Mouse (Mus musculus) gastrocnemius, postnatal 4 days (tissue): Measurements from ENCODE around the gene Efcab11. TPM values are rescaled to one million over a fixed set of nuclear protein-coding genes. Genes with fewer than 3 reads are reported as not detected.

Experiments
- DNase-seq, 2 experiments: peaks; one replicate each; pipeline ENCODE4 v3.0.0; 2021 to 2022; ENCODE audit warnings: low spot score in 2 of 2, mixed read lengths in 2 of 2
- total RNA-seq, 2 experiments: library from RNA; stranded (reverse); gene quantifications; 2 replicates each; pipeline ENCODE4 v1.2.3; 2021

Efcab11 gene
- total RNA-seq, 2 experiments from 2014 or later = 1.4 to 1.9 TPM

GRCm38 (mm10) chr12:99694066-99694465 lies 190.2 kb downstream of the Efcab11 start:
- no peak for DNase-seq

GRCm38 (mm10) chr12:99686418-99686992 lies 197.7 kb downstream of the Efcab11 start:
- DNase-seq = no peak

- no peak for DNase-seq
Observed at GRCm38 (mm10) chr12:99685451-99686100, 198.7 kb downstream of the Efcab11 start.

GRCm38 (mm10) chr12:99681681-99682080 lies 202.6 kb downstream of the Efcab11 start:
- DNase-seq = no peak

- no peak for DNase-seq
Observed at GRCm38 (mm10) chr12:99671866-99672191, 212.4 kb downstream of the Efcab11 start.

DNA sequence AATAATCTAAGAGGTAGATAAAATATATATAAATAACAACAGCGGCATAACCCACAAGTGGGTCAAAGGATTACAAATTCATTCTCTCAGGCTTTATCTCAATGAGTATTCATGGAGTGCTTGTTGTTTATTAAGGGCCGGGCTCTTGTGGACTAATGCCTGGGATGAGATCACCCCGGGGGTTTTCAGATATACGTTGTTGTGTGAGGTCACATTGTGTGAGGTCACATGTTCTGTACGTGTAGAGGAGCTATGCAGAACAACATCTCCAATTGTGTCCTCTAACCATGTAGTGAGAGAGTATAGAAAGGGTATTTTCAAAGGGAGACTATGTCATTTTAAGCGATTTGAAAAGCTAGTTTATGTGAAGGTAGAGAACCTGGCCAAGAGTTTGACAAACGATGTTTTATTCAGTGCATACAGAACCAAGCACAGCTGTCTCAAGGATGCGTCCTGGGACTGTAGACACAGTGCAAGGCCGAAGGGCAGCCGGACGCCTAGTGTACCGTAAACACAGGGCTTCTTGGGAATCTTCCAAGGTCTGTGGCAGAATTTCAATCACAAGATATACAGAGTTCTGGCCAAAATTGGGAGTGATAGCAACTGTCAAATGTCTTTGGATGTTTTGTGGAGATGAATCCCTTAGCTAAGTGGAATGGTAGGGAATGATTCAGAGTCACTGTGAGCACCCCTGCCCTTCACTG lies 212.9 kb downstream of the Efcab11 start:
- no peak for DNase-seq

DNA sequence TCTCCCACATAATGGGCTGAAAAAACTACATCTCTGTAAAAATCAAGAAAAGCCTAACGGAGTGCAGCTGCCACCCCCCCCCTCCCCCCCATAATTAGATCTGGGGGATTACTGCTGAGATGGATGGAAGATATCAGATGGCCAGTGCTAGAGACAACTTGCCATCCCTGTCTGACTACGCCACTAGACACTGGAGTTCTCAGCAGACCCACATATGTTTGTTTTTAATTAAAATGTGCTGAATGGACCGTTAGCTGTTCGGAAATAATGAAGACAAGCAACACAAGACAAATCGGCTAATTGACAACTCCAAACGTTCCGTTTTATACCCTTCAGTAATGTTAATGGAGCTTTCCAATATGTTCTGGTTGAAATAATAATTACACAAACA lies 213.5 kb downstream of the Efcab11 start:
- no peak for DNase-seq

DNA sequence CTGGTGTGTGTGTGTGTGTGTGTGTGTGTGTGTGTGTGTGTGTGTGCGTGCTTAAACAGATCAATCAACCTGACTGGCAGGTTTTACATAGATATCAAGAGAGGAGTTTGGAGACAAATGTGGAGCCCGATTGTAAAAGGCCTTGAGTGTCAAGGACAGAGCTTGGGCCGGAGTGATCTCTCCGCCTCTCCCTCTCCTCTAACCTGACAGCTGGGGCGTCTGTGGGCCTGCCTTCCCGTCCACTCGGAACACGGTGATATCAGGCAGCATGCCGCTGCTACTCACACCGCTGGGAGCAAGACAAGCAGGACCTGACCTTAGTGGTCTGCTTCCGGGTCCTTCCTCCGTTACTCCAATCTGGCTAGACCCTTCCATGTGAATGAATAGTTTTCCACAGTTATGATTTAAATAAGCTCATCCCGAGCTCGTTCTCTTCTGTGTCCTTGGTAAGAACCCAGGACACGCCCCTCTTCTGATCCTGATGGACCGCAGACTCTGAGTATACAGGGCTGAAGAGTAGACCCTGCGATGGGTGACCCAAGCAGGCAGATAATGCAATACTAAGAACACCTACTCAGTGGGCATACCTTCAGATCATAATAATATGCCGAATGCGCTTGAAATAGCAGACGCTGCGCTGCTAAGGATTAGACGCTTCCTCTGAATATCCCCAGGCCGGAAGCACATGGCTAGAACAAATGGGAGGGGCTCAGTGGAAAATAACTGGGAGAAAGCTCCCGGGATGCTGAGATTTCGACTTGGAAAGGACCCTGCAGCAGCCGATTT lies 214.1 kb downstream of the Efcab11 start:
- peak in 1 of 2 experiments; percentile 42 for DNase-seq

DNA sequence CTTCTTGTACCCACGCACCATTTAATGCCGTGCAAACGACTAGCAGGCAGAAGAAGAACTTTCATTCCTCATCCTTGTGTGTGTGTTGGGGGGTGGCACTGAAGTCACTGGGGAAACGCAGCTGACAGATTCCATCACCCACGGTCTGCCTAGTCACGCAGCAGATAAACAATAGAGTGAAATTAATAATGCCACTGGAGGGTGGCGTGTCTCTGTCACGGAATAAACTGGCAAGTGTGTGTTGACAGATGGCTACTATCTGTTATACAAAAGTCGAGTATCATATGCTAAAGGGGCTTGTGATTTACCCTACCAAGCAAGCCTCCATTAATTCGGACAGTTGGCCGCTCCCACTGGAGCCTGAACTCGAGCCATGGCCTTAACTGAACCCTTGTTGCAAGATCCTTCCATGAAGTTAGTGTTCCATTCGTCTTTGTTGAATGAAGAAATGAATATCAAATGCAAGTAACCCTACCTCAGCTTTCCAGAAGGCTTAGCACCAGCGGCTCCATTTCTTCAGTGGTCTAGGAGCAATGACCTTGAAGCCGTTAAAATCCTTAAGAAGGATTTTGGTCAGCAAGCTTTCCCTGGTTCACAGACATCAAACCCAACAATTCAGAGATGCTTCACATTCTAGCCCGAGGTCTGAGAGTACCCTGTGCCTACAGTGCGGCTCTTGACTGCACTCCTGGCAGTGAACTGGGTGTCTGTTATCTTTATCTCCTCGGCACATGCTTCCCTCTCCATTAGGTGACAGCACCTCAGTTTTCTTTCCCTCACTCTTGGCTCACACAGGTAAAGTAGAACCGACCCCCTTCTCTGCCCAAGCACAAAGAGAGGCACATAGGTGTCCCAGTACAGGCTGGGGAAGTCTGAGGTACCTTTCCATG lies 229.0 kb downstream of the Efcab11 start:
- DNase-seq = no peak

GRCm38 (mm10) chr12:99652459-99652858 lies 231.8 kb downstream of the Efcab11 start:
- no peak for DNase-seq

DNA sequence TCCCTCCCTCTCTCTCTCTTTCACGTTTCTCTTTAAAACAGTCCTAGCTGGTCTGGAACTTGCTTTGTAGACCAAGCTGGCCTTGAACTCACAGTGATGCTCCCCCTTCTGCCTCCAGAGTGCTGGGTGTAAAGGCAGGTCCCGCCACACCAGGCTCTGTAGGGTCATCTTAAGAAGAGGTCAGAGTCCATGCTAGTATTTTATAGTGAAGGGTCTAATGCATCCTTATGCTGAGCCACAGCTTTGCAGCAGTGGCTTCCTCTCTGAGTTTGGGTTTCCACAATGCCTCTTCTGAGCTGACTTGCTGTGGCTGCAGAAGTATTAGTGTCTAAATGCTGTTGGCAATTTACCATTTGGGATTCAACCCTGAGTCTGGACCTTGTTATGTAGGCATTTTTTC lies 234.5 kb downstream of the Efcab11 start:
- DNase-seq = no peak

DNA sequence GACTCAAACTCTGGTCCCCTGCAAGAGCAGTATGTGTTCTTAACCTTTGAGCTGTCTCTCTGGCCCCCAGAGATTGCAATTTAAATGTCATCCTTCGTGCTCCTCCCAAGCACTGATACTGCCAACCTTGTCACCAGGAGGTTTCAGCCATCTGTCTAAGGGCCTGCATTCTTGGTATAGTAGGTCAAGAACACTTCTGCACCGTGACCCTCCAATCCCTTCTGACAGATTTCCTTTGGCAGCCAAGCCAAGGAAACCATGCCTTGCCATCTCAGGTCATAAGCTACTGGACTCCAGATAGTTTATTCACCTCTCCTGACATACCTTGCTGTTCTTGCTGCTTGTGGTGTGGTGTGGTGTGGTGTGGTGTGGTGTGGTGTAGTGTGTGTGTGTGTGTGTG lies 235.5 kb downstream of the Efcab11 start:
- DNase-seq = no peak

- no peak for DNase-seq
Observed at GRCm38 (mm10) chr12:99646556-99647354, 237.5 kb downstream of the Efcab11 start.

DNA sequence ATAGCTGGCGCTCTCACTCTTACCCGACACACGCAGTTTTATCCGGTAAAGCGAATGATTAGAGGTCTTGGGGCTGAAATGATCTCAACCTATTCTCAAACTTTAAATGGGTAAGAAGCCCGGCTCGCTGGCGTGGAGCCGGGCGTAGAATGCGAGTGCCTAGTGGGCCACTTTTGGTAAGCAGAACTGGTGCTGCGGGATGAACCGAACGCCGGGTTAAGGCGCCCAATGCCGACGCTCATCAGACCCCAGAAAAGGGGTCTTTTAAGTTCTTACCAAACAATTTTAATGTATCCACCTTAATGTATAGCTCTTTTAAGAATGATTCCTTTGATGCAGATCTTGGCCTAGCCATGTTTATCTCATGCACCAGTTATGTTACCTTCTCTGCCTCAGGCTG lies 238.8 kb downstream of the Efcab11 start:
- DNase-seq = no peak

- DNase-seq = no peak
Observed at GRCm38 (mm10) chr12:99644966-99645365, 239.3 kb downstream of the Efcab11 start.

Other genes with a start within 250 kb of the Efcab11 start
- gene Tdp1, start 78 bp upstream of the Efcab11 start, total RNA-seq = 10 to 100 TPM; 18.4 to 20.1 TPM
- 1 to 10 TPM; 4.3 to 4.7 TPM for gene Kcnk13, start 80.1 kb upstream of the Efcab11 start, total RNA-seq
- 100 to 1,000 TPM; 173 to 205 TPM for gene Psmc1, start 225.7 kb upstream of the Efcab11 start, total RNA-seq